Mouse (Mus musculus) right cerebral cortex, adult 18-20 months (tissue): Measurements from ENCODE around the gene Gpr83.
A peak's percentile ranks its signal among the peaks of the same experiment; 100 is the strongest.

Source experiments
- DNase-seq: peaks from one replicate; pipeline ENCODE4 v3.0.0; 2022; ENCODE audit warnings: mixed read lengths

Gpr83 gene

GRCm38 (mm10) chr9:14907816-14908415 is 47.9 kb downstream of the Gpr83 start:
- DNase-seq, result peak; percentile 54

GRCm38 (mm10) chr9:14909981-14910380 is 50.0 kb downstream of the Gpr83 start:
- no peak for DNase-seq

- no peak for DNase-seq
These were observed 52.0 kb downstream of the Gpr83 start for GRCm38 (mm10) chr9:14912037-14912436.

DNA sequence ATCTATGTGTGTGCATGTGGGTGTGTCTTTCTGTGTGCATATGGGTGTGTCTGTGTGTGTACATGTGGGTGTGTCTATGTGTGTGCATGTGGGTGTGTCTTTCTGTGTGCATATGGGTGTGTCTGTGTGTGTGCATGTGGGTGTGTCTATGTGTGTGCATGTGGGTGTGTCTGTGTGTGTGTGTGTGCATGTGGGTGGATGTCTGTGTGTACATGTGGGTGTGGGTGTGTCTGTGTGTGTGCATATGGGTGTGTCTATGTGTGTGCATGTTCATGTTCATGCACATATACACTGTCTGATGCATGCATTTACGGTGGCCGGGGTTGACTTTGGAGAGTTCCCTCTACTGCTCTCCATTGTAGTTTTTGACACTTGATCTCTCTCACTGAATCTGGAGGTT is 57.7 kb downstream of the Gpr83 start:
- DNase-seq, result no peak

DNA sequence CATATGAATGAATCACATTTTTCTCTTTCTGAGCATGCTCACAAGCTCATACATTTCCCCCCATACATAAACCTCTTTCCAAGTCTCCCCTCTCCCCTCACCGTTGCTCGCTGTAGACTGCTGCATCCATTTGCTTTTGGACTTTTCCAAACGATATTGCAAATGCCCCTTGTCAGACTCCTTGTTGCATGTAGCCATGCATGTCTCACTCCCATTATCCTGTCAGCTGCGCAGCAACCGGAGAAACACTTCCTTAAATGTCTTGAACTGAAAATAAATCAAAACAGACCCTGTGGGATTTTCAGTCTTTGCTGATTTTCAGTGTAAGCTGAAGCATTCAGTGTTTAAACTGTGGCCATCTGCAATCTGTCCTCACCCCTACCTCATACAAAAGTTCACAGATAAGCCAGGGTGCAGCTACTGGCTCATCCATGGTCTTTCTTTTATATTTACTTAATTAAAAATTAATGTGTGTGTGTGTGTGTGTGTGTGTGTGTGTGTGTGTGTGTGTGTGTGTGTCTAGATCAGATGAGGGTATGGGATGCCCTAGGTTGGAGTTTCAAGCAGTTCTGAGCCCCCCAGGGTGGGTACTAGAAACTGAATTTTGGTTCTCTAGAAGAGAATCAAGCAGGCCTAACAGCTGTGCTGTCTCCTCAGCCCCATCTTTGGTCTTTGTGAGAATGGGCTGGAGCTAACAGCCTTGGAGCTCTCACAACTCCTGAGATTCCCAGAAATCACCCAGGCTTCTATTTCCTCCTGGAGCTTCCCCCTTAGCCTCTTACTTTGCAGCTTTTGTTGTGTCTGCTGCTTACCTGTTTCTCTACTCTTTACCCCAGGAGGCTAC is 59.0 kb downstream of the Gpr83 start:
- DNase-seq, result no peak
